Mouse (Mus musculus) frontal cortex, postnatal 14 days (tissue): ENCODE measurements around the gene Map7d2.
A peak's percentile ranks its signal among the peaks of the same experiment; 100 is the strongest.
"Not testable (repeated sequence)": the region's sequence is repeated elsewhere in the genome, so short reads cannot be mapped to it uniquely, and the experiment has no call there.

Source experiments
- DNase-seq, 2 experiments: peaks; one replicate each; pipeline ENCODE4 v3.0.0; 2022; ENCODE audit warnings: low spot score in 2 of 2

Map7d2 gene

DNA sequence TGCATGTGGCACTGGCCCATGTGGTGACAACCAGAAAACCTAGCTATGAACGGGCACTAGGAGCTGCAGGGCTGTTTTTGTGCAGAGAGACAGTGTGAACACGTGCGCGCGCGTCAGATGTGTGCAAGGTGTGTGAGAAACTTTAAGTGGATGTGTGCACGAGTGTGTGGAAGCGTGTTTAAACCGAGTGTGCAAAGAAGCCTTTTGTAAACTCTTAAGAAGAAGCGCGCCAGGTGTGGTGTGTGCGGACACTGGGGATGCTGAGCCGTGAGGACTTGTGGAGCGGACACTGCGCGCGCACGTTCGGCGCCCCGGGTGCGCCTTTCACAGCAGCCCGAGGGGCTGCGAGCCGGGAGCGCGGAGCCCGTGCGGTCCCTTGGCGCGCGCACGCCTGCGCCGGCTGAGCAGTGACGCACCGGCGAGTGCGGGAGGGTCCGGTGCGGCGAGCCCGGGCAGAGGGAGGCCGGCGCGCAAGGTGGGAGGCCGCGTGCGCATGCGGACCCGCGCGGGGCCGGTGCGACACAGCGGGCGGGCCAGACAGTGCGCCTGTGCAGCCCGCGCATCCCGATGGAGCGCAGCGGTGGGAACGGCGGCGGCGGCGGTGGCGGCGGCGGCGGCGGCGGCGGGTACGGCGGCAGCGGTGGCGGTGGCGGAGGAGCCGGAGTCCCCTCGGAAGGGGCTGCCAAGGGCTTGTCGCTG is at the start of gene Map7d2:
TSS of gene Map7d2 (plus strand) at position 443 of the 699 bp plus-strand sequence.
- DNase-seq = peak; percentile 15 to 31

DNA sequence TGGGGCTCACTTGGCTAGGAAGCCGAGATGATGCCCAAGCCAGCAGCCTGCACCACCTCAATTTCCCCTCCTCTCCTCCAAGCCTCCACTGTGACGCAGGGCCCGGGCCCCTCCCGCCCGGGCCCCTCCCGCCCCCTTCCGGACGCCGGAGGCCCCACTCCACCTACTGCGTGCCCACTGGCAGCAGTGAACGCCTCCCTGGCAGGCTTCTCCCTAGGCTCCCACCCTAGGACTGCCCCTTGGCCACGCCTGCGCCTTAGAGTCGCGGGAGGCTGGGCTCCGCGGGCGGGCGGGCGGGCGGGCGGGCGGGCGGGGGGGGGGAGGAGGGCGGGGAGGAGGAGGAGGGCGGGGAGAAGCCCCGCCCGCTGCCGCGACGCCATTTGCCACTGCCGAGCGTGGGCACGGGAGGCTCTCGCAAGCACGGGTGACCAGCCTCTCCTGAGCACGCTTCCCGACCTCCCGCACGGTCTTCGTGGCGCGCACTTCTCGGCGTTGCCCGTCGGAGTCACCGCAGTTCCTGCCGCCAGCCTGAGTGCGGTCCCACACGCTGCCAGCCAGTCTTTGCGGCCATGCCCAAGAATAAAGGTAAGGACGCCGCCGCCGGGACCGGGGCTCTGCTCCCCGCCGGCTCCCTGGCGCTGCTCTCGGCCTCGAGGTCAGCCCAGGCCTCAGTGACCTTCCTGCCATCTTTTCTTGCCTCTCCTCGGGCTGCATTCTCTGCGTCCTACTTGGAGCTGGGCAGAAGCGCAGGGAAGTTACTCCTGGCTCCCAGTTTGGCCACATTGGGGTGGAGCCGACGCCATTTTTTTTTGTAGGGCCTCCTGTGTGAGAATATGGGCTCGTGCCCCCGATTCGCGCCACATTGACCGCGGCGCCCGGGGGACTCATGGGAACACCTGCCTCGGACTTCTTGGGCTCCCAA is 42.3 kb upstream of the Map7d2 start, which contains the start of gene Eif1ax:
TSS of gene Eif1ax (plus strand) at position 348 of the 922 bp plus-strand sequence.
- DNase-seq = peak; percentile 37 to 52

DNA sequence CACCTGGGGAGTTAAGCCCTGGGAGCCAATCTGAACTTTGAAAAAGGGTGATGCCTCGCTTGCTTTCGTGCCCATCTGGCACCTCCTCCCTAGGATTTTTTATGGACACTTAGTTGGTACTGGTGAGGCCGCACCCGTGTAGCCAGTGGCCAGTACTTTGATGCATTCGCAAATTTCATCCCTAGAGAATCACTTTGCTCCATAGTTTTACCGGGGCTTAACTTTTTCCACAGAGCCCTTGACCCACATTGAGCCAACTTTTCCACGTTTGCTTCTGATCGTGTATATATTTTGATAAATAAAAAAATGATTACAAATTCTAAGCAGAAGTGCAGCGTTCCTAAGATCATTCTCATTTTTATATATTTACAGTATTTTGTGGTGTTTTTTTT is 41.6 kb upstream of the Map7d2 start:
- no peak for DNase-seq

DNA sequence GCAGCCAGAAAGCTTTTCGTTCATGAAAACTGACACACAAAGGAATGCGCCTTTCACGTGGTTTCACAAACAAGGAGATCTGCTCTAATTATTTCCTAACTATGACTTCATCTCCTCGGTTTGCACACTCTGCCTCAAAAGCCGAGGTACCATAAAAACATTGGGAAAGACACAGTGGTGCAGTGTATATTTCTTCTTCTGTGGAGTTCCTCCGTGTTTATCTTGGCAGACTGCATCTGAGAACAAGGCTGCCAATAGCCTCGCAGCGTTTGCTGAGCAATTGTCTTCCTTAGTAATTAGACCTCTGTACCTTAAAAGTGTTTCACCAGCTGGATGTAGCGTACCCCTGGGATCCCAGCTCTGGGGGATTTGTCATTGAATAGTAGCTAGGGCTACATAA is 27.3 kb upstream of the Map7d2 start:
- DNase-seq = no peak

DNA sequence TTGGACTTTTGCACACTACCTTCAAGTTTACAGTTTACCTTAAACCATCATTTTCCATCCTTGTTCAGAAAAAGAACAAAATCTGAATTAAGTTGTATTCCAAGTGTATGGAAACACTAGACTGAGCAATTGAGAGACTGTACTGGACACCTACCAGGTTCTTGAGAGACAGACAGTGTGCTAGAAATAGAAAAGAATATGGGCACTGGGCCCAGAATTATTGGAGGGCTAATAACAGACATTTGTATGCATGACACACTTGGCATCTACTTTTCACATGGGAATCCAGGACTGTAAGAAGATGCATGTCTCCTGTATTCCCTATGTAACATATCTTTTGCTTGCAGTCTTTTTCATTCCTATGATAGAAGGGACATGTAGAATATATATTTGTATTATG is 25.4 kb upstream of the Map7d2 start:
- no peak for DNase-seq

DNA sequence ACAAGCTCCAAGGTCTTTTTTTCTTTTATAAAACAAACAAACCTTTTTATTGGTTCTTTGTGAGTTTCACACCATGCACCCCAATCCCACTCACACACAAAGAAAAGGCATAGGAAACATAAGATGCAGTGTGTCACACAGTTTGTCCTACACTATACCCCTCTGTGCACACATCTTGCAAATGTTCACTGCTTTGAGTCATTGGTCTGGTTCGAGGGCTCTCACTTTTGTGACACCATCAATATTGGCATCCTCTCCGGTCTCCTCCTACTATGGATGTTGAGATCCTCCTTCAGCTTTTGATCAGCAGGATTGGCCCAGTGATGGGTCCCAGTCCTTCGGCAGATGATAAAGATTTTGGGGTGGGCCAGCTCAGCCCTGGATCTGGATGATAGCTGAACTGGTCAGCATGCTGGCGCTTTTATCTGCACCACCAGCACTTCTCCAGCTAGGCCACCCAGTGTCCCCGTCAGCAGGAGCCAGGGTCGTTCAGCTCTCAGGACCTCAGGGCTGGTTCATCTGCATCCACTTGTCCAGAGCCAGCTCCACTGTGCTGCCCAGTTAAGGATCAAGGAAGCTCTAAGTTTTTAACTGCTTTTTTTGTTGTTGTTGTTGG is 23.9 kb upstream of the Map7d2 start:
- DNase-seq = no peak

DNA sequence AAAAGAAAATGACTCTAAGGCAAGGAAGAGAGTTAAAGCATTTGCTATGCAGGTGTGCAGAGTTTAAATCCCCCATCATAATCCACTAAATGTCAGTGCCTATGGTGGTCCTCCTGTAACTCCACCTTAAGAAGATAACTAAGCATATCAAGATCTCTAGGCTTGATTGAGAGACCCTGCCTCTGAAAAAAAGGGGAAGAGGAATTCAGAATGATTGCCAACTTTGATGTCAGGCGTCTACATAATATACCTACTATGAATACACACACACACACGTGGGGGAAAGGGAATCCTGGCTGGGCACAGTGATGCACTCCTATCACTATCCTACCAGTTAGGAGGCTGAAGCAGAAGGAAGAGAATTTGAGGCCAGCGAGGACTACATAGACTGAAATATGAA is 23.1 kb upstream of the Map7d2 start:
- no peak for DNase-seq

DNA sequence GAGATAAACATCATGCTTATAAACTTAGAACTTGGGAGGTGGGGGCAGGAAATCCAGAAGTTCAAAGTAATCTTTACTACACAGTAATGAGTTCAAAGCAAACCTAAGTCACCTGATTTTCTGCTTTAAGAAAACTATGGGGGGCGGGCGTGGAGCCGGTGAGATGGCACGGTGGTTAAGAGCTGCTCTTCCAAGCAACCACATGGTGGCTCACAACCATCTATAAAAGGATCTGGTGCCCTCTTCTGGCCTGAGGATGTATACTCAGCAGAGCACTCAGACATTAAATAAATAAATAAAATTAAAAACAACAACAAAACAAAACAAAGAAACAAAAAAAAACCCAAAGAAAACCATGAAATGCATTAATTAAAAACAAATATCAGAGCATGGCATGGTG is 5.1 kb upstream of the Map7d2 start:
- DNase-seq = no peak

DNA sequence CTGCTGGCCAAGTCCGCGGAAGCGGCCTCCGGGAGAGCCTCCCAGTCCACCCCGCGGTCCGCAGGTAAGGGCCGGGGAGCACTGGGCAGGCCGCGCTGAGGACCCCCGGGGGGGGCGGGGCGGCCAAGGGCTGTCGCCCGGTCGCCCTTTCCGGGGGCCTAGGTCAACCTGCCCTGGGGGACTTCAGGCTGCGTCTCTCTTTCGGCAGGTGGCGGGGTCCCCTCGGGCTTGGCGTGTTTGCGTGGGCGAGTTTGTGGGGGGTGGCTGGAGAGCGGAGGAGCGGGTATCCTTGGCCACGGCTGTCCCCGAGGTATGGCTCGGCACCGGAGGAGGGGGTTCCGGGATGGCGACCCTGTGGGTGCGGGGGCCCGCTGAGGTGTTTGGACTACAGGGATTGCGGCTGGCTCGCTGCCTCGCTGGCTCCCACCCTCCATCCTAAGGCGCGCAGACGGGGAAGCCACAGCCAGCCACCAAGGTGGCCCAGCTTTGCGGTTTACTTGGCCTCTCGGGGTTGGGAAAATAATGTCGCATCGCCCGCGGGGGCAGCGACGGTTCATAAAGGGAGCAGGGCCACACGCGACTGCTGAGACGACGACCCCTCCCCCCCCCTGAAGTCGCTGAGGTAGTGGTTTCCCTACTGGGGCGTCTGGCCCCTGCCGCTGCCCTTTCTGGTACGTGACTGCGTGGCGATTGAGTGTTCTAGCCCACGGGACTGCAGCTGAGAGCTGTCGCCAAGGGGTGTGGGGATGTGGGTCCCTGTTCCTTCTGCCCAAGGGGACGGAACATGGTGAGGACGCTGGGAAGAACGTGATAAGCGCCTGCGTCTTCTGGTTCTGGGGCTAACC is 679 bp downstream of the Map7d2 start:
- peak; percentile 8 to 10 for DNase-seq

DNA sequence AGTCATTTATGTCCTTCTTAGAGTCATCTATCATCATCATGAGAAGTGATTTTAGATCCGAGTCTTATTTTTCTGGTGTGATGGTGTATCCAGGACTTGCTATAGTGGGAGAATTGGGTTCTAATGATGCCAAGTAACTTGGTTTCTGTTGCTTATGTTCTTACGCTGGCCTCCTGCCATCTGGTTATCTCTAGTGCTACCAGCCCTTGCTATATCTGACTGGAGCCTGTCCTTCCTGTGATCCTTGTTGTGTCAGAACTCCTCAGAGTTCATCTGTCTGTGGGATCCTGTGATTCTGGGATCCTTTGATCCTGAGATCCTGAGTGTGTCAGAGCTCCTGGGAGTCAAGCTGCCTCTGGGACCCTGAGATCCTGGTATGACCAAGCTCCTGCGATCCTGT is 16.1 kb downstream of the Map7d2 start:
- not testable (repeated sequence) for DNase-seq

DNA sequence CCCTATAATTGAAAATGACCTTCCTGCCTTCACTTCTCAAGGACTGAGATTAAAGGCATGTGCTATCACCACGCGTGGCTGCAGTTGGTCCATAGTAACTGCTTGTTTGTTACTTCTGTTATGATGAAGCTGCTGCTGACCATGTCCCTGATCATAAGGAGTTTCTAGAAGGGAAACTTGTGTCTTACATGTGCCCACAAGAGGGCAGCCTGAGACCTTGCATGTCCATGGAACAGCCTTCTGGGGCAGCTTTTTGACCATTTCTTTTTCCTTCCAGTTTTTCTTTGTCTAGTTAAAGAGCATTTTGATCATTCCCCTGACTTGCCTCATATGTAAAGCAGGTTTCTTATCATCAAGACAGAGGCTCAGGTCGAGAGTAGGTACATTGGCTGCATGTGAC is 27.8 kb downstream of the Map7d2 start:
- DNase-seq = peak in 1 of 2 experiments; percentile 11

DNA sequence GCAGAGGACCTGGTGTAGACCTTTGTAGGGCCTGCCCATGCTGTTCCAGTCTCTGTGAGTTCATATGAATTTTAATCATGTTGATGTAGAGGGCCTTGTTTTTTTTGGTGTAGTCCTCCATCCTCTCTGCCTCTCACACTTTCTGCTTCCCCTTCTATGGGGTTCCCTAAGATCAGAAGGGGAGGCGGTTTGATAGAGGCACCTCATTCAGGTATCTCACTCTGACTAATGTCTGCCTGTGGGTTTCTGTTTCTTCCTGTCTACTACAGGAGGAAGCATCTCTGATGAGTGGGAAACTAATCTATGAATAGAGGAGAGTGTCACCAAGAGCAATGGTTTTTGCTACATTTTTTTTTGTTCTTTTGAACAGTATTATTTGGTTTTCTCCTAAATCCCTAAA is 32.8 kb downstream of the Map7d2 start:
- DNase-seq = no peak

DNA sequence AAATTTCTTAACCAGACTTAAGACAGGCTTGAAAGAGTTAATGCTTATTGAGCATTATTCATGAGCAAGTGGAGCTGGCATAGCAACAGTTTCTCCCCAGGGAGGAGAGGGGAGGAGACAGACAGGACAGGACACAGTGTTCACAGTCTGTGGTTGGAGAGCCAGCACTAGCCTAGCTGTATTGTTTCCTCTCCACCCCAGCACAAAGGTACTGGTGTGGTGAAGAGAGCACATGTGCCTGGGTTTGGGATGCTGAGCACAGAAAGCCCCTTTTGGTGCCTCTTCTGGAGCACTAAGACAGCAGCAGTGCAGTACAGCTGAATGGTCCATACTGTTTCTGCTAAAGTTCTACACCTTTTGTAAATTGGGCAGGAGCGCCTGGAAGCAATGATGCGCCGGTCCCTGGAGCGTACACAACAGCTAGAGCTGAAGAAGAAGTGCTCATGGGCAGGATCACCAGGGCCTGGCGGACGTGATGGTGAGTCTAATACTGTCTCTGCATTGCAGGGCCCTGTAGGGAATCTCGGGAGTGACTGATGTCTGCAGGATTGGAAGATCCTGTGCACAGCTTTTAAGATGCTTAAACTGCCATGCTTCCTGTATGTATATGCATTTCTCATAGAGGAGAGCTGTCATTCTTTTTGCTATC is 44.8 kb downstream of the Map7d2 start:
- no peak for DNase-seq

DNA sequence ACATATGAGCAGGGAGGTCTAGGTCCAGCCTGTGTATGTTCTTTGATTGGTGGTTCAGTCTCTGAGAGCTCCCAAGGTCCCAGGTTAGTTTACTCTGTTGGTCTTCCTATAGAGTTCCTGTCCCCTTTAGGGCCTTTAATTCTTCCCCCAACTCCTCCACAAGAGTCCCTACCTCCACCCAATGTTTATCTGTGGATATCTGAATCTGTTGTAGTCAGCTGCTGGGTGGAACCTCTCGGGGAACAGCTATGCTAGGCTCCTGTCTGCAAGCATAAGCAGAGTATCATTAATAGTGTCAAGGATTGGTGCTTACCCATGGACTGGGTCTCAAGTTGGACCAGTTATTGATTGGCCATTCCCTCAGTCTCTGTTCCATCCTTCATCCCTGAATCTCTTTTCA is 60.4 kb downstream of the Map7d2 start:
- DNase-seq = no peak

DNA sequence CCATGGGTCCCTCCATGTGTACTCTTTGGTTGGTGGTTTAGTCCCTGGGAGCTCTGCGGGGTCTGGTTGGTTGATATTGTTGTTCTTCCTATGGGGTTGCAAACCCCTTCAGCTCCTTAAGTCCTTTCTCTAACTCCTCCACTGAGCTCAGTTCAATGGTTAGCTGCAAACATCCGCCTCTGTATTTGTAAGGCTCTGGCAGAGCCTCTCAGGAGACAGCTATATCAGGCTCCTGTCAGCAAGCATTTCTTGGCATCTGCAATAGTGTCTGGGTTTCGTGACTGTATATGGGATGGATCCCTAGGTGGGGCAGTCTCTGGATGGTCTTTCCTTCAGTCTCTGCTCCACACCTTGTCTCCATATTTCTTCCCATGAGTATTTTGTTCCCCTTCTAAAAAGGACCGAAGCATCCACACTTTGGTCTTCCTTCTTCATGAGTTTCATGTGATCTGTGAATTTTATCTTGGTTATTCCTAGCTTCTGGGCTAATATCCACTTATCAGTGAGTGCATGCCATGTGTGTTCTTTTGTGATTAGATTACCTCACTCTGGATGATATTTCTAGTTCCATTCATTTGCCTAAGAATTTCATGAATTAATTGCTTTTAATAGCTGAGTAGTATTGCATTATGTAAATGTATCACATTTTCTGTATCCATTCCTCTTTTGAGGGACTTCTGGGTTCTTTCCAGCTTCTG is 64.0 kb downstream of the Map7d2 start:
- not testable (repeated sequence) for DNase-seq

DNA sequence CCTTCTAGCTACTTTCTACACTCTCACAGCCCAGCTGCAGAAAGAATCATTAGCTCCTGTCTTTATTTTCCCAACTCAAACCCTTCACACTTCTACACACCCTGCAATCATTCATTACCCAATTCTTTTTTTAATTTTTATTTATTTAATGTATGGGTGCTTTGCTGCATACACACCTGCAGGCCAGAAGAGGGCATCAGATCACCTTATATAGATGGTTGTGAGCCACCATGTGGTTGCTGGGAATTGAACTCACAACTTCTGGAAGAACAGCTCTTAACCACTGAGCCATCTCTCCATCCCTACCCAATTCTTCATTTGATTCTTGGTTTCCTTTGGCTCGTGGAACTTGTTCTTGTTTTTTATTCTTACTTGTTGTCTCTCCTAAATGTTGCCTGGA is 69.9 kb downstream of the Map7d2 start:
- DNase-seq = no peak

DNA sequence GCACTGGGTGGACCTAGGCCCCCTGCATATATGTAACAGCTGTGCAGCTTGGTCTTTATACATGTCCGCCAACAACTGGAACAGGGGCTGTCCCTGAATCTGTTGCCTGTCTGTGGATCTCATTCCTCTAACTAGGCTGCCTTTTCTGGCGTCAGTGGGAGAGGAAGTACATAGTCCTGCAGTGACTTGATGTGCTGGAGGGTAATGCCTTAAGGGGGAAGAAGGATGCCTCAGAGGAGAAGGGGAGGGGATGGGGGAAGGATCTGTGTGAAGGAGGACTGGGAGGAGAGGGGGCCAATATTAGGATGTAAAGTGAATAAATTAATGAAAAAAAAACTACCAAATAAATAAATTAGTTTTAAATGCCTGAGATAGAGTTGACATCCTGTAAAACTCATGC is 88.8 kb downstream of the Map7d2 start:
- no peak for DNase-seq

DNA sequence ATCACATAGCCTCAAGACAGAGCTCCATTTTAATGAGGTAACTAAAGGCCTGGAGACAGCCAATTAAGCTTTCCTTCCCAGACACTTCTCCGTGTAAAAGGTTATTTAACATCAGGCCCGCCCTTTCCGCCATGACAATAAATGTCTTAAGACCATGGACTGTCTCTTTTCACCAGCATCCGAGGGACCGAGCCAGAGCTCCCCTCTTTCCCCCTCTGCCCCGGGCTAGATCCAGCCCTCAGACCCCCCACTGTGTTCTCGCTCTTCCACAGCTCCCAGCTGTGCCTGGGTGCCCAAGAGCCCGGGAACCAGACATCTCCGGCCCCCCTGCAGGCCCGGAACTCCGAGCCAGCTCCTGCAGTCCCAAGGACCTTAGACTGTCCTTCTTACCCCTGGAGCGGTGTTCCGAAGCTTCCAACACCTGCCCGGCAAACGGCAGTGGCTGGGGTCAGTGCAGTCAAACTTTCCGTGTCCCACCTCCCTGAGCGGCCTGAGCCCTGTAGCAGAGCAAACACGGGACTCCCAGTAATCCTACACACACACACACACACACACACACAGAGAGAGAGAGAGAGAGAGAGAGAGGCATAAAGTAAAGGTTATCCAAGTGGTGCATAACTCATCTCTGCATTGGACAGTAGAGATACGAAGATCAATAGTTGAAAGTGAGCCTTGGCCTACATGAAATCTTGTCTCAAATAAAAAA is 94.1 kb downstream of the Map7d2 start:
- no peak for DNase-seq

DNA sequence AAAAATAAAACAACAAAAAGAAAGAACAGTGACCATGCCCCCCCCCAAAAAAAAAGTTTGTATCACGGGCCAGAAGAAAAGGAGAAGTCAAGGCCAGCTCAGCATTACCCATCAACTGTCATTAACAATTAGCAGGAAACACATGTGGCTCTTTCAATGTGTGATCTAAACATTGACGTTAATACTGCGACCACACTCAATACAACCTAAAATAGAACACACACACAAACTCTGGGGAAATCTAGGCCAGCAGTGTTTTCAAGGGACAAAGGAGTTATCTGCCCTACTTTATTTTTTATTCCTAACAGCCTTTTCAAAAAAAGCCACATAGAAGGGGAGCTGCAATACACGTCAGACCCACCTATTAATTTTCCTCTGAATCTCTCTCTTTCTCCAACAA is 94.7 kb downstream of the Map7d2 start:
- no peak for DNase-seq
